Mouse (Mus musculus) ES-Bruce4 (cell line): ENCODE data around the gene St13. TPM values are rescaled to one million over a fixed set of nuclear protein-coding genes. Genes with fewer than 3 reads are reported as not detected.

Experiments used
- H3K27ac ChIP-seq: 2 replicates; pipeline ENCODE4 v1.5.1; 2012; ENCODE audit warnings: low read length, inconsistent platforms; ENCODE audit not compliant: insufficient read depth
- H3K27me3 ChIP-seq: 2 replicates; pipeline ENCODE4 v1.6.1; 2012; ENCODE audit warnings: mild to moderate bottlenecking, low read length, inconsistent platforms; ENCODE audit not compliant: control insufficient read depth, poor library complexity, insufficient read depth, severe bottlenecking
- H3K36me3 ChIP-seq: 2 replicates; pipeline ENCODE4 v1.6.1; 2012; ENCODE audit warnings: inconsistent platforms, mild to moderate bottlenecking, low read length, moderate library complexity; ENCODE audit not compliant: control insufficient read depth, poor library complexity, insufficient read depth, severe bottlenecking
- H3K4me1 ChIP-seq: one replicate; pipeline ENCODE4 v1.8.1; 2011; ENCODE audit warnings: low read length; ENCODE audit not compliant: control insufficient read depth, insufficient read depth
- H3K4me3 ChIP-seq: 2 replicates; pipeline ENCODE4 v1.5.1; 2011; ENCODE audit warnings: low read depth, mild to moderate bottlenecking, low read length
- H3K9ac ChIP-seq: 2 replicates; pipeline ENCODE4 v1.6.1; 2012; ENCODE audit warnings: low read depth, mild to moderate bottlenecking, inconsistent platforms; ENCODE audit not compliant: poor library complexity, severe bottlenecking
- H3K9me3 ChIP-seq: replicated peaks from 2 replicates; pipeline ENCODE4 v1.6.1; 2012; ENCODE audit warnings: mild to moderate bottlenecking, low read length, inconsistent platforms; ENCODE audit not compliant: control insufficient read depth, poor library complexity, insufficient read depth, severe bottlenecking
- CTCF ChIP-seq: IDR thresholded peaks from one replicate; pipeline ENCODE4 v1.8.1; 2011; ENCODE audit warnings: low read depth, low read length
- EP300 ChIP-seq: IDR thresholded peaks from 2 replicates; pipeline ENCODE4 v1.6.1; 2011; ENCODE audit warnings: low read depth, low read length; ENCODE audit not compliant: insufficient read depth
- POLR2A ChIP-seq: IDR thresholded peaks from one replicate; pipeline ENCODE4 v1.8.1; 2011; ENCODE audit warnings: low read length; ENCODE audit not compliant: insufficient read depth
- polyA plus RNA-seq: library from polyadenylated mRNA; stranded (reverse); fragments of >200 nt; gene quantifications from 2 replicates; pipeline ENCODE4 v1.2.4, GENCODE M21; 2011; ENCODE audit warnings: low read depth; ENCODE audit not compliant: missing spikeins, insufficient read depth, insufficient read length

Gene St13
- polyA plus RNA-seq = 696 and 796 TPM in 2 replicates

DNA sequence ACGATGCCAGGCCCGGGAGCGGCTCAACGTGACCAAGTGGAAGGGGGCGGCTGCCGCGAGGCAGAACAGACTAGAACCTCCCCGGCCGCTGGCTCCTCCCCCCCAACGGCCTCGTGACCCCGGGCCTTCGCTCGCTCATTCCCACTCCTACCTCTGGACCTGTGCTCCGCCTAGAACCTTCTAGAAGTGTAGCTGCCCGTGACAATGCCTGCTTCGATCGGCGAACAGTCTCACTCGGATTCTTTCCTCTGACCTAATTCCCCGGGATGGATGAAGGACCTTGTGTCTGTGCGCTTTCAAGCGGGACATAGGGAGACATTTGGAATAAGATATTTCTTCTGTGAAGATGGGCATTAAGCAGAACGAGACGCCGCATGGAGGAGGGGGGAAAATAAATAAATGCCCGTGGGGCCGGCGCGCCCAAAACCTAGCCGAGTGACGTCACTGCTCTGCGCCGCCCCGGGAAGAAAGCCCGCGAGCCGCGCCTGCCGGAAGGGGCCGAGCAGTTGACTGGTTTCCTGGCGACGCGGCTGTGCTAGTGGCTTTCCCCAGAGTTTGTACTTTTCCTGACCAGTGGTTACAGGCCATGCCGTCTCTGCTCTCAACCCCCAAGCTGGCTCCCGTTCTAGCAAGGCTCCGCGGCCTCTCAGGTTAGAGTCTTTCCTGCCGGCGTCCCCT is at the start of gene St13, which contains the start of gene Xpnpep3:
TSS of gene St13 (minus strand) at position 440 of the 678 bp plus-strand sequence.
TSS of gene Xpnpep3 (plus strand) at position 501 of the 678 bp plus-strand sequence.
- Histone ChIP-seq H3K9me3 (no peaks in the 10 kb centered on the region), H3K9ac (peak within 1 kb of the TSS; percentile 86), H3K27me3 (no peaks in the 10 kb centered on the region), H3K4me1 (no peaks in the 10 kb centered on the region), H3K27ac (peak within 1 kb of the TSS; percentile 87), H3K4me3 (peak within 1 kb of the TSS; percentile 97), H3K36me3 (peaks cover 11% of the 10 kb centered on the region)
- peak; percentile 50; the same call in 1 of the 2 replicates for TF ChIP-seq EP300
- TF ChIP-seq POLR2A = peak; percentile 66
- TF ChIP-seq CTCF = no peak

DNA sequence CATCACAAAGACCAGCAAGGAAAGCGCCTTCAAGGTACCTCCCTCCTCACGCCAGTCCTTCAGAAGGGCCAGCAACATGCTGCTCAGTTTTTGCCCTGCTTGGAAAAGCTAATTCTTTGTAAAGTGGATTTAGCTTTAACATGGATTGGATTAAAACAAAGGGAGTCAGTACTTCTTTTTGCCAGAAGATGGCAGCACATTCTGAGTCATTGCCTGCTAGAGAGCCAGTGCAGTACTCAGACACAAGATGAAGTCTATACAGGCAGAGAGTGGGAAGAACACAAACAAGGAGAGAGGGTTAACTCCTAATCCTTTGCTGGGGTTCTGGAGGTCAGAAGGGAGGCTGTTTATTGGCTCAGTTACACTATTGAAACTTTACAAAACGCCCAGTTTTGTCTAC is 48.6 kb upstream of the St13 start:
- H3K36me3 ChIP-seq = peaks cover 18% of the 10 kb centered on the region
- no peaks in the 10 kb centered on the region for H3K9me3 ChIP-seq
- no peak overlapping the region for H3K27ac ChIP-seq
- no peak overlapping the region for H3K9ac ChIP-seq
- no peaks in the 10 kb centered on the region for H3K4me1 ChIP-seq
- H3K4me3 ChIP-seq = no peak overlapping the region
- no peaks in the 10 kb centered on the region for H3K27me3 ChIP-seq
- no peak for TF ChIP-seq POLR2A
- no peak for TF ChIP-seq EP300
- TF ChIP-seq CTCF = no peak

DNA sequence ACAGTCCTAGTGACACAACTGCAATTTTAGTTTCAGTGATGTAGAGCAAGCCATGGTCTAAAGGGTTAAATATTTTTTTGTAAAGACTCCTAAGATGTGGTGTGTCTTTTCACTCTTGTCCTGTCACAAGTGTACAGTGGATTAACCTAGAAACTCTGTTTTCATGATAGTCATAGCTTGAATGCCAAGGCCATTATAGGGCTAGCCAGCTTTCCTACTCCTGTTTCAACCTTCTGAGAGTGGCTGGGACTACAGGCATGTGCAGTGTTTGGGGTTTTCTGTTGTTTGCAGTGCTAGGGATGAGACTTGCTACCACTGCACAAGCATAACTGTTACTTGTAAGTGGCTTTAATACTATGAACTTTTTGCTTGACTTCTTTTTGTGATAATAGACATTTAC is 39.4 kb upstream of the St13 start:
- no peaks in the 10 kb centered on the region for H3K27me3 ChIP-seq
- H3K27ac ChIP-seq = no peak overlapping the region
- H3K9ac ChIP-seq = no peak overlapping the region
- H3K9me3 ChIP-seq = no peaks in the 10 kb centered on the region
- H3K4me3 ChIP-seq = no peak overlapping the region
- no peak for TF ChIP-seq POLR2A
- no peaks in the 10 kb centered on the region for H3K4me1 ChIP-seq
- peaks cover 5% of the 10 kb centered on the region; the same call in 1 of the 2 replicates for H3K36me3 ChIP-seq

DNA sequence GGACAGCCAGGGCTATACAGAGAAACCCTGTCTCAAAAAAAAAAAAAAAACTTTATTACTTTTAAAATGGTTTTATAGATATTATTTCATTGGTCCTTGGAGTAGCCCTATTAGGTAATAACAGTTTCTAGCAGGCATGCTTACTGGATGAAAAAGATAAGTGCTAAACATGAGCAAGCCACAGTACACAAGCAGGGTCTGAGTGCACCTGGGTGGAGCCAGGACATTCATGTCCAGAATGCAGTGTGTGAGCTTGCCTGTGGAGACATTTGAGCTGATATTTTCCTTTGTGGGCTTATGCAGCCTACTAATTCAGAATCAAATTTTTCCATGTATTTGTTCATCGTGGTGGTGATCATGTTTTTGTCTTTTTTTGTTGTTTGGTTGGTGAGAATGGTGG is 38.5 kb upstream of the St13 start:
- no peak overlapping the region for H3K27ac ChIP-seq
- H3K9me3 ChIP-seq = no peaks in the 10 kb centered on the region
- TF ChIP-seq EP300 (no peak), POLR2A (no peak), CTCF (no peak)
- H3K36me3 ChIP-seq = peaks cover 5% of the 10 kb centered on the region; the same call in 1 of the 2 replicates
- no peak overlapping the region for H3K9ac ChIP-seq
- no peak overlapping the region for H3K4me3 ChIP-seq
- no peaks in the 10 kb centered on the region for H3K4me1 ChIP-seq
- no peaks in the 10 kb centered on the region for H3K27me3 ChIP-seq

DNA sequence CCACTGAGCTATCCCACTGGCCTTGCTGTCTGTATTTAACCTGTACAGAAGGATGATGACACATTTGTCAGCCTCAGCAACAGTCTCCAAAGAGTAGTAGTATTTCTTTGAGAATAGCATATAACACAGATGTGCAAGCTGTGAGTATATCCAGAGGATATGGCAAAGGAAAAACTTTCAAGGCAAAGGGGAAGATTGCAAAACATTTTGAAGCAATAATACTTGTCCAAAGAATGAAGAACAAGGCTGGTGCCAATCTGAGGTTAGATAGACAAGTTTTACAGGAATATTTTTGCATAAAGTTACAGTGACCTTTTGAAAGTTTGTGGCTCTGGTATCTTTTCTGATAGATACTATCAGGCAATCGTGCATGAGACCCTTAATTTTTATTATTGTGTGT is 31.3 kb upstream of the St13 start:
- no peak overlapping the region for H3K4me3 ChIP-seq
- peaks cover 18% of the 10 kb centered on the region for H3K36me3 ChIP-seq
- no peak overlapping the region for H3K9ac ChIP-seq
- no peaks in the 10 kb centered on the region for H3K27me3 ChIP-seq
- H3K9me3 ChIP-seq = no peaks in the 10 kb centered on the region
- TF ChIP-seq POLR2A = no peak
- no peak for TF ChIP-seq CTCF
- no peak for TF ChIP-seq EP300
- no peaks in the 10 kb centered on the region for H3K4me1 ChIP-seq
- H3K27ac ChIP-seq = no peak overlapping the region

DNA sequence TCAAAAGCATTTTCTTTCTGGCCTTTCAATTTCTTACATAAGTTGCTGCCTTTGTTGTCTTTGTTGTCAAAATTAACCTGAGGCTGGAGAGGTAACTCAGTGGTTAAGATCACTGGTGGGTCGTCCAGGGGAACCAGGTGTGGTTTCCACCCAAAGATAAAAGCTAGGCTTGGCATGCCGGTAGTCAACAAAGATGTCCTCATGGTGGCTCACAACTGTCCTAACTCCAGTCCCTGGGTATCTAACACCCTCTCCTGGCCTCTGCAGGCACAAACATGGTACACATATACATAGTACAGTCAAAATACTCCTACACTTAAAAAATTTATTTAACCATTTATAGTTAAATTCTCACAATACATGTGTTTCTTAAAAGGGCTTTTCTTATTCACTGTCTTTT is 28.1 kb upstream of the St13 start:
- no peak overlapping the region for H3K9ac ChIP-seq
- H3K27me3 ChIP-seq = no peaks in the 10 kb centered on the region
- H3K4me1 ChIP-seq = peaks cover 3% of the 10 kb centered on the region
- H3K27ac ChIP-seq = no peak overlapping the region
- H3K36me3 ChIP-seq = peaks cover 15% of the 10 kb centered on the region
- no peak overlapping the region for H3K4me3 ChIP-seq
- TF ChIP-seq CTCF (no peak), POLR2A (no peak), EP300 (no peak)
- no peaks in the 10 kb centered on the region for H3K9me3 ChIP-seq
